Mouse (Mus musculus) megakaryocyte, adult 5-6 weeks (primary cell): ENCODE results near the gene Tmem235. TPM values are rescaled to one million over a fixed set of nuclear protein-coding genes. Genes with fewer than 3 reads are reported as not detected.
"Not testable (repeated sequence)": the region's sequence is repeated elsewhere in the genome, so short reads cannot be mapped to it uniquely, and the experiment has no call there.

Experiments
- ATAC-seq: 2 replicates; pipeline ENCODE4 v1.8.0; 2016; ENCODE audit warnings: mild to moderate bottlenecking, inconsistent platforms; ENCODE audit not compliant: poor library complexity, severe bottlenecking
- total RNA-seq, 2 experiments: library from RNA; stranded (forward) in 1 of 2; stranded (reverse) in 1 of 2; fragments of 153-499, 151-499 nt in 1 of 2; fragments of 221-1000, 200-1000 nt in 1 of 2; gene quantifications; 2 replicates each; pipeline versions ENCODE4 v1.2.3 to v1.2.4; 2015 to 2017

Tmem235 gene
- not detected in 2 replicates for total RNA-seq (2015)
- total RNA-seq (2017): not detected in 2 replicates

DNA sequence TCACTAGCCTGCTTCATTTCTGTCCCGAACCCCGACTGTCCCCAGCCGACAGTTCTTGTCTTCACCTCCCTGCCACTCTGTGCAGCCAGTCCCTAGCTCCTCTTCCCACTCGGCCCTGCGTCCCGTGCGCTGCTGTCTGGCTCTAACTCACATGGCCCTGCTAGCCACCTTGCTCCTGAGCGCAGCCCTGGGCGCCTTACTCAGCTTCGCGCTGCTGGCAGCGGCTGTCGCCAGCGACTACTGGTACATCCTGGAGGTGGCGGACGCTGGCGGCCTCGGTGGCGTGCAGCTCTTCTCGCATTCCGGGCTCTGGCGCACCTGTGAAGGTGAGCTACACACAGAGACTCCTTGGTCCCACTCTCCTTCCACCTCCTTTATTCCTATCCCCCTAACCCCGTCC lies at the start of gene Tmem235:
Gene Tmem235 (plus strand): TSS at position 152 of the 400 bp plus-strand sequence.
- ATAC-seq: no peak

DNA sequence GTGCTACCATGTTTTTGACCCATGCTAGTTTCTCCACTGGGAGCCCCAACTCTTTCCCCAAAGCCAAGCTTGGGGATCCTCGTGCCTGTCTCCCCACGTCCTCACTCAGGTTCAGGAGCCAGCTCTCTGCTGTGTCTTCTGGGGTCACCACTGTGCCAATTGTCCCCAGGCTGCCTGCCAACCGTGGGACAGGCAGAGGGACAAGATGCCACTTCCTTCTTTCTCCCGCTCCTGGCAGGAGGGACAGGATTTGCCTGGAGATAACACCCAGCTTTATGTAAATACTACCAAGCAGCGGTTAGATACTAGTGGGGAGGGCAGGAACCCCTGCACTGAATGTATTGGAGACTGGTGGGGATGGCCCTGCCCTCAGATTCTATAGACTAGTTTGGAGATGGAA lies 46.7 kb upstream of the Tmem235 start:
- ATAC-seq: no peak

DNA sequence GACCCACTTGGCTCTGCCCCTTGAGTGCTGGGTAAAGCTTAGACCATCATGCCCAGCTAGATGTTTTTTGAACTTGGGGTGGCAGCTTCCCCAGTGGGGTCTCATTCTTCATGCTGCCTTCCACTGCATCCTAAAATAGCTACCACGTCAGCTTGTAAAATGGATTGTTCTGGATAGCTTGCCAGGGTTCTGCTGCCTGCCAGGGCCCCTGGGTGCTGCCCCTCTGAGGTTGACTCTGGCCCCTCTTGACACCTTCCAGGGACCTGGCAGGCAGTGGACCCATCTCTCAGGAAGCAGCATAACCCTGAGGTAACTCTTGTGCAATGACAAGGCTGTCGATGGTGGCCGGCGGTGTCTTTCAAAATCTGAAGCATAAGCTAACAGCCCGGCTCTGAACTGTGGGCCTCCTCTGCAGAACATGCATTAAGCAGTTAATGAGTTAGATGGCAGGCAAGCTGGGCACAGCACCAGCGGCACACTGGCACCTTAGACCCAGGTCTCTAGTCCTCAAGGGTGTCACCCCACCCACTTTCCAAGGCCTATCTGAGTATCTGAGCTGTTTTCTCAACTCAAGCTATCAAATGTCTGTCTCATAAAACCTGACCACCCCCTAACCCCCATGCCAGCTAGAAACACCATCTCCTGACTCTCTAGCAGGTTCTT lies 45.7 kb upstream of the Tmem235 start:
- ATAC-seq: peak; percentile 41

DNA sequence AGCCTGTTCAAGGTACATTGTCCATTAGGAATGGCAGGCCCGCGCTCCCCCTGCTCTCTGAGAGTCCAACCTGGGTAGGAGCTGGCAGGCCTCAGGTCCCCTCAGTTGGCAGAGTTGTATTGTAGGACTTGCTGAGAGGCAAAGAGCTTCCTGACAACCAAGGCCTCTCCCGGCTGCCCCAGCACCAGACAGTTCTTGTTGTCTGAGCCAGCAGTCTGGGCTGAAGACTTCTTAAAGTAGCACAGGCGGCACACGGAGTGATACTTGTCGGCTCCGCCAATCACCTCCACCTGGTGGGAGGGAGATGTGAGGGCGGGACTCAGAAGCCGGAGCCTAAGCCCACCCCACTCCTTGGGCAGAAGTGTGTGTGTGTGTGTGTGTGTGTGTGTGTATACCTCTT lies 44.7 kb upstream of the Tmem235 start:
- not testable (repeated sequence) for ATAC-seq

DNA sequence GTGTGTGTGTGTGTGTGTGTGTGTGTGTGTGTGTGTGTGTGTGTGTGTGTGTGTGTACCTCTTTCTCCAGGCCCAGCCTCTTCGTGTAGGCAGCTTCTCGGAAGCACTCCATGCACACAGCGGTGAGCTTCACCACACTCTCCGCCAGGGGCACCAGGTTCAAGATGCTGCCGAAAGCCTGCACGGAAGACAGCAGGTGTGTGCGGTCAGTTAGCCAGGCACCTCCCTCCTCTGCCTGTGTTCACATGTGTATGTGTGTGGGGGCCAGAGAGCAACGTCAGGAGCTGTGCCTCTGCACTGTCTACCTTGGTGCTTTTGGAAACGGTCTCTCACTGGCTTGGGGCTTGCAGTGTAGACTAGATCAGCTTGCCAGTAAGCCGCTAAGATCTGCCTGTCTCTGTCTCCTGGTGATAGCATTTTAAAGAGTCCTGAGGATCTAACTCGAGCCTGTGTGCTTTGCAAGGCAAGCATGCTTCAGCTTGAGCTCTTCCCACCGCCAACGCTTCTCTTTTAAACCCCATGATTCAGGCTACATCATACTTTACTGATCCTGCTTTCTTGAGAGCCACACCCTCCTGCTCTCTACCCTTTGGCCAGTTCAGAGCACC lies 44.1 kb upstream of the Tmem235 start:
- ATAC-seq: no peak

DNA sequence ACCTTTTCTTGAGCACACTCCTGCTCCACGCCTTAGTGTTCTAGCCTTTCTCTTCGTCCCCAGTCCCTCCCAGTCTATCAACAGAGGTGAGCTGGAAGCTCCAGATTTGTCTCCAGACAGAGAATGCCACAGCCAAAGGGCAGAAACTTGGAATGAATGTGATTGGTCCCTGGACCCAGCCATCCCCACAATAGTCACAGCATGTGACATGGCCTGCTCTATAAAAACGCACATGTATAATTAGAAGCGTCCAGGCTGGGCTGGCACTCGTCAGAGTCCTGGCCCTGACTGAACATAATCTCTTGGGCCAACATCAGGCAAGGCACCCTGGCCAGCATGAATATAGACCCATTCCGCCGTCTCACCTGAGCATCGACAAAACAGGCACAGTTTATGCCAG lies 41.5 kb upstream of the Tmem235 start:
- no peak for ATAC-seq

DNA sequence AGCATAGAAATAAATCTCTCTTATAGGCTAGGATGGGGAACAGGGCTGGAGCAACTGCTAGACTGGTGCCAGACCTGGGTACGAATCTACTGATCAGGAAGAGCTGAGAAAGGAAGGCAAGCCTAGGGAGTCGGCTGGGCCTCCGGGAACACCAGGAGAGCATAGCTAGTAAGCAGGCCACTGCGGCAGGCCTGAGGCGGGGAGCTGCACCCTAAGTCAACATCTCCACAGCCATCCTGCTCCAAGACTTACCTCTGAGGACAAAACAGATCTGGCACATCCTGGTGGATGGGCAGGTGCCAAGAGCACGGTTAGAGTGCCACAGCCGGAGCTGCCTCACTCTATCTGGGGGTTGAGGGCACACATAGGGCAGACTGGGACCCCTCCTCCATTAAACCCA lies 40.4 kb upstream of the Tmem235 start:
- ATAC-seq: no peak

DNA sequence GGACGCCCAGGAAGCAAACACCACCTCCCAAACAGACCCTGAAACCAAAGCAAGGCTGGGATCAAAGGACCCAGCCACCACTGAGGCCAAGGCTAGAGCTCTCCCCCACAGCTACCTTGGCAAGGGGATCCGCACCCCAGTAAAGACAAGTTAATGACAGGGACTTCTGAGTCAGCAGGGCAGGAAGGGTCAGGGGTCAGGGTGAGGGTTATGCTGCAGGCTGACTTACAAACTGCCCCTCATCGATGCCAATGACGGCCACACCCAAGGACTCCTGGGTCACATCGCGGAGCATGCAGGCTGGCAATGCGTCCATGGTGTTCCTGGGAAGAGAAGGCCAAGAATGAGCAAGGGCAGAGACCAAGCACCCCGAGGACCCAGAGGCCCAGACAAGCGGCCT lies 38.7 kb upstream of the Tmem235 start:
- ATAC-seq: no peak

DNA sequence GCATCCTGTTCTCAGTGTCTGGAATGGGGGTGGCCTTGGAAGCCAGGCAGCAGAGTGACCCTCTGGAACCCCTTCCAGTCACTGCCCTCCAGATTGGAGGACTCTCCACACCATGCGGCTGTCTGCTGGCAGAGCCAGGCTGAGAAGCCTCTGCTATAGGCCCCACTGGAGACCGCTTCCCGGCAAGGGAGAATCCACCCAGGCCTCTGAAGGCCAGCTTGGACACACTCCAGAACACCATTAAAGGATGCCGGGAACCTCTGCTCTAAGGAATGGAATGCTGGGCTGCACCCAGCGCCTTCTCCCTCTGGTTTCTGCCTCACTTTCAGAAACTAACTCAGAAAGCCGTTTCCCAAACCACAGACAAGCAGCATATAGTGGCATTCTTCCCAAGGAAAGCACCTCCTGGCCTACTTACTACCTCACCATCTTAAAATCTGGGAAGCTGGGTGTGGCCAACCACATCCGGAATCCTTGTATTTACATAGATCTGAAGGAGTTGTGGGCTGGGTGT lies 37.8 kb upstream of the Tmem235 start:
- ATAC-seq: no peak

DNA sequence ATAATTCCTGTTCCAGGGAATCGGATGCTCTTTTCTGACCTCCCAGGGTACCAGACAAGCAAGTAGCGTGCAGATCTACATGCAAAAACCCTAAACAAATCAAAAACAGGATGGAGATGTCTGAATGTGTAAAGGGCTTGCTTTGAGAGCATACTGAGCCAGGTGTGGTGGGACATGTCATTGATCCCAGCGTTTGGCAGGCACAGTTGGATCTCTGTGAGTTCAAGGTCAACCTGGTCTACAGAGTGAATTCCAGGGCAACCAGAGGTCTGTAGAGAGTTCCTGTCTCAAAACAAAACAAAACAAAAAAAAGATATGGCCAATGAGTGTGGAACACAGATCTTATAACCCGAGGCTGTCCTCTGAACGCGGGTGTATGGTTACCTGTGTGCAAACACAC lies 37.1 kb upstream of the Tmem235 start:
- no peak for ATAC-seq

DNA sequence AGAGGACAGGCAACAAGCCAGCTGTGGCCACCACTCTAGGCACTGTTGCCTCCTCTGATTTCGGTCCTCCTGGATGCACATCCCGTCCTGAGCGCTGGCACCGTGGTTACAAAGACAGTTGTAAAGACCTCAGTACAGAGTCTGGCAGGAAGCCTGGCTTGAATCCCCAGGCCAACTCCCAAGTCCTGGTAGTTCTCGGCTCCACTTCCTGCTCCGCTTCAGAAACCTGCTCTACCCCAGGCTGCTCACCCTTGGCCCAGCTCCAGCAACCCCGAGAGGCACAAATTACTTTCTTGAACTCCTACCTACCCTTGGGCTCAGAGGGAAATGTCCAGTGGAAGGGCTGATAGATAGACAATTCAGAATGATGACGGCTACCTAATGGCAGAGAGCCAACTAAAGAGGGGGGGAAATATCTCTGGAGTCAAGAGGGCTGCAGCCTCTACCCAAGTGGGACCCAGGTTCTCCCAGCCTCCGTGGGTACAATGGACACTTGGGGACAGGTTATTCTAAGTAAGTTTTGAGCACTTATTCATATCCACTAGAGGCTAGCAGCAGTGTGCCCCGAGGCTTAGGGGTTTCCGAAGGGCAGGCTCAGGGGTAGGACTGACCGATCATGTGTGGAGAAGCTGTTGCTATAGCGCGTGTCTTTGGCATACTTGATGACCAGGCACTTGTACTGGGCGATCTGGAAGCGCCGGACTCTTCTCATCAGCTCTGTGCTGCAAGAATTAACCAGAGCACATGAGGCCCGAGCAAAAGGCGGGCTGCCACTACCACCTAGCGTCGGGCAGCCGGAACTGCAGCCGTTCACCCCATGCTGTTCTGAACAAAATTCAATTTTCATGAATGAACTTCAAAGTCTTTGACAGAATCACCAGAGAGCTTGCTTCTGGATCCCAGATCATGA lies 36.2 kb upstream of the Tmem235 start:
- peak; percentile 79 for ATAC-seq

DNA sequence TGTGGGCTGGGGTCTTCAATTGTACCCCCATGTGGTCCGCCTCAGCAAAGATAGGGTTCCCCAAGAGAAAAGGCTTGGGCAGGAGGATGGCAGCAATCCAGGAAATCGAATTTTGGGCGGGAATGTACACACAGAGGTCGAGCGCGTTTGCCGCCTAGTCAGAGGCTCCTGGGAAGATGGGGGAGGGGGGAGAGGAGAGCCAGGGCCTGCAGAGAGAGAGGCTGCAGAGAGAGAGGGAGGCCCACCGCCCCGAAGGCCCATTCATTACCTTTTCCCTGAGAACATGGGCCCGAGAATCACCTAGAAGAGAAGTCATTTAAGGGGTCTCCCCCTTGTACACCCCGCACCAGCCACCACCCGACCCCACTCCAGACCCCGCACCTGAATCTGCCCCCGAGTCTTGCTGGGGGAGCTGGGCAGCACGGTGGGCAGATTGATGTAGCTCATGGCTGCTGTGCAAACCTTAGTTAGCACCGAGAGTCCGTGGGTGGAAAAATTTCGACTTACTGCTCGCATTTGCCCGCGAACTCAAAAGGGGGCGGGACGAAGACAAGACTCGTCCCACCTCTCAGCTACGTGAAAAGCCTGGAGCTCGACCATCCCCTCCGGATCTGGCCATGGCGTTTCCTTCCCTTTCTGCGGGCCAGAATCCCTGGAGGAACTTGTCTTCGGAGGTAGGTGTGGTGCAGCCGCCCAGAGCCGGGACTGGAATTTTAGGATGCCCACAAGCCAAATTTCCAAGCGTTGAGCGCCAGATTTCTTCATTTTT lies 35.0 kb upstream of the Tmem235 start, which contains the start of the genes Afmid and Tk1:
Gene Afmid (plus strand): TSS at position 592 of the 769 bp plus-strand sequence.
Gene Tk1 (minus strand): TSS at position 760 of the 769 bp plus-strand sequence.
- ATAC-seq: peak; percentile 52

DNA sequence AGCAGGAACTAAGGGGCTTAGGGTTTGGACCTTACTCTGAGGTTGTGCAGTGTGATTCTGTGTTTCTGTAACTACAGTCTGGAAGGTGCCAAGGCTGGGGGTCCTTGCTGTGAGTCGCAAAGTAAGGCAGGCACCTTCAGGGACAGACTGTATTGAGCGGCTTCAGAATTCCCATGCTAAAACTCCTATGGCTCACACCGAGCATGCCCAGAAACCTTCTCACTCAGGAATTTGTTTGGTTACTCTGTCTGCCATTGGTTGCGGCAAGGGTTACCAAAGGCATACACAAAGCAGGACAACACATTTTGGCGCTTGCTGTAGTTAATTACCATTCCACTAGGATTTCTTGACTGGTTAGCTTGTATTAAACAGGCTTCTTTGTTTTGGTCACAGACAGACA lies 34.4 kb upstream of the Tmem235 start:
- no peak for ATAC-seq

DNA sequence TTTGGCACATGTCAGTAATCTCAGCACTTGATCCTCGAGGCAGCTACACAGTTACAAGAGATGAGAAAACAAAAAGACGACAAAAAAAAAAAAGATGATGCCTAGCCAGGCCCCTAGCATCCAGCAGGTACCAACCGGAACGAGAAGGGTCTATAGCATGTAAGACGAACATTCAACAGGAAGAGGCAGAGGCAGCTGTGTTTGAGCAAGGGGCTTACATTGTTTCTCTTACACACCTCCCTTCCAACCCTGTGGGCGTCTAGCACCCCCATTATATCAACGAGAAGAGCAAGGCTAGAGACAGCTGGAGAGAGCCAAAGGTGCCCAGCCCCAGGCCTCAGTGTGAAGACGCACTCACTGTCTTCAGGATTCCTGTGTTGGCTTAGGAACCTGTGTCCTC lies 33.6 kb upstream of the Tmem235 start:
- no peak for ATAC-seq

DNA sequence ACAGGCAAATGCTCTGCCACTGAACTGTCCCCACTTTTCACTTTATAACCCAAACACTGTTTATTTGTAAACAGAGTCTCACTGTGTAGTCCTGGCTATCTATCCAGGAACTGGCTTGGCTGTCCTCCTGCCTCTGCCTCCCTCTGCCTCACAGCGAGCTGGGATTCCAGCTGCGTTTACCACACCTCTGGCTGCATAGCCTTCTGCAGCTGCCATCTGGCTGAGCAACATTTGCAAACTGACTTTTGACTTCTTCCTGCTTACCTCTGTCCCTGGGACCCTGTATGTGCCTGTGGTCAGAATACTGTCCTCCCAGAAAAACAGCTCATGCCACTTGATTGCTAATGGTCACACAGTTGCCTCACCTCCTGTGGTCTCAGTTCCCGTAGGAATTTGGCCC lies 33.2 kb upstream of the Tmem235 start:
- ATAC-seq: no peak

DNA sequence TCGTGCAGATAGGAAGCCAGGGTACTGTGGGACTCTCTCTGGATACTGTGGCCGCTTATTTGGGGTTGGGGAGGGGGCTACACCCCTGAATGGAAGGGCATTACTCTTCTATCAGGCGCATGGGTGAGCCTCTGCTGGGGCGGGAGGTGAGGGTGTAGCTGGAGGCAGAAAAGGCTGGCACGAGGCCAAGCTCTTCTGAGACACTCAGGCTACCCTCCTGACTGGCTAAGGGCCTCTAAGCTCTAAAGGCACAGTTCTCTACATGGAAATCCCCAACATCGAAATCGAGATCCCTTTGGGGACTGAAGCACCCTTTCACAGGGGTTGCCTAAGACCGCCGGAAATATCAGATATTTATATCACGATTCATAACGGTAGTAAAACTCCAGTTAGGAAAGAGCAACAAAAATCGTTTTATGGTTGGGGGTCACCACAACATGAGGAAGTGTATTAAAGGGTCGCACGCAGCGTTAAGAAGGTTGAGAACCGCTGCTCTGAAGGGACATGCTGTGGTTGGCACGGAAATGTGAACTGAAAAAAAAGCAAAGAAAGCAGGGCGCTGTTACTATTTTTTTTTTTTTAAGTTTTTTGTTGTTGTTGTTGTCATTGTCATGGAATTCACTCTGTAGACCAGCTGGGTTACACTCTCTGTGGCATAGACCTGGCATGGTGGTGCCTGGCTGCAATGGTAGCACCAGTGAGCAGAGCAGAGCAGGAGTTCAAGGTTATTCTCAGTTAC lies 32.2 kb upstream of the Tmem235 start:
- ATAC-seq: no peak

DNA sequence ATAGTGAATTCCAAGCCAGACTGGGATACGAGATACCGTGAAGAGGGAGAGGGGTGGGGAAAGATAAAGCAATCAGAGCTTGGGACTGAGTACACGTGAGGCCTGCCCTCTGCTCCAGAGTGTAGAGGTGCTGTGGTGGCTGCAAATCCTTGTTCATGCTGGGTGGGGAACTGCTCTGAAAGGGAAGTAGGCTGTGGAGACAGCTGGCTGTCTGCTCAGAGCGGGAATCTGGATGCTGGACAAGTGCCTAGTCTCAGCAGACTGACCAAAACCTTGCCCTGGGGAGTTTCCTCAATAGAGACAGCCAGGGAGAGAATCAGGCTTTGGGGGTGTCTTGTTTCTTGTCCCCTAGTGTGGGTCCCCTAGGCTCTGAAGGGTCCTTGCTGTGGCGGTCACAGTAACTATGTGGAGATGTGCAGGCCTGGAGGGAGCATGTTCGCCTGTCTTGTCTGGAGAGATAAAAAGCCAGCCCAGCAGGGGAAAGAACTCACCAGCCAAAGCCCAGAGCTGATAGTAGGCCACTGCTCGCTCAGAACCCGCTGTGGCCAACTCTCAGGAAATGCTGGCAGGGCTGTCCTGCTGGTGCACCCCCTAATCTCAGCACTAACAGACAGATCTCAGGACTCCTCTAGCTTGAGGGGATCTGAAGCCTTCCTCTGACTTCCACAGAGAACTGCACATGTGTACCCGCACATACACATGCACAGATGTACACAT lies 31.5 kb upstream of the Tmem235 start:
- ATAC-seq: no peak

DNA sequence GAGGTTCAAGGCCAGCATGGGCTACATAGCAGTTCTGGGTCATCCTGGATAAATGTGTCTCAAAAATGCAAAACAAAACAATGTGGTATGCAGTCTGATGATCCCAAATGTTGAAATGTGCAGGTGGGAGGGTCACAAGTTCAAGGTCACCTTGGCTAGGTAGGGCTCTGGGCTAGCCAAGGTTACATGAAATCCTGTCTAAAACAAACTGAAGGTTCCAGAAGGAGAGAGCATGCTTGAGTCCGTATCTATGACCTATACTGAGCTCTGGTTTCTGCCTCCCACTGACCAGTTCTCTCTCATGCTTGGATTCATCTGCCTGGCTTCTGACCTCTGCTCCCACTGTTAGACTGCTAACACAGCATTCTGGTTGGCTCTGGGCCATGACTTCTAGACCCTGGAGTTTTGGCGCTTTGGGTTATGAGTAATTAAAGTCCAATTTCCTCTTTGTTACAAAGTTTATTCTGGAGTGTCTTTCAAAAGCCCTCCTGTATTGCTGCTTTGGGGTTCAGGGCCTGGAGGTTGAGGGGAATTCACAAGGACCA lies 30.8 kb upstream of the Tmem235 start:
- ATAC-seq: no peak

DNA sequence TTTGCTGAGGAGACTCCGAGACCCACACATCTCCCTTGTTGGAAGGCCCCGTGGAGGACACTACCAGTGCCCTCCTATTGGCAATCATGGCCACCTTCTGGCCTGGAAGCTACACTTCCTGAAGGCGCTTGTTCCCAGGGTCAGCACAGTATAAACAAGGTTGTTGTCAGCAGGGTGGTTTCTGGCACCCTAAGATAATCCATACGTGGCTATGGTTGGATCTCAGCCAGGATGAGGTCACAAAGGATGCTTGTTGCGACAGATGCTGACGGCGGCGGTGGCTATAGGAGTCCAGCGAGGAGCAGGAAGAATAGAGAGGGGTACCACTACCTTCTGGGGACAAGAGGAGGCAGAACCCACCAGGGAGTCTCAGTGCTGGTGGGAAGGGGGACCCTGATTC lies 30.2 kb upstream of the Tmem235 start:
- ATAC-seq: no peak
